Mouse (Mus musculus): ENCODE data around the gene Uhmk1. TPM values are rescaled to one million over a fixed set of nuclear protein-coding genes. Genes with fewer than 3 reads are reported as not detected.
A peak's percentile ranks its signal among the peaks of the same experiment; 100 is the strongest.

The Uhmk1 gene
- total and polyA plus RNA-seq, 2 experiments from 2014 or later: 2.6 to 10.4 TPM

DNA sequence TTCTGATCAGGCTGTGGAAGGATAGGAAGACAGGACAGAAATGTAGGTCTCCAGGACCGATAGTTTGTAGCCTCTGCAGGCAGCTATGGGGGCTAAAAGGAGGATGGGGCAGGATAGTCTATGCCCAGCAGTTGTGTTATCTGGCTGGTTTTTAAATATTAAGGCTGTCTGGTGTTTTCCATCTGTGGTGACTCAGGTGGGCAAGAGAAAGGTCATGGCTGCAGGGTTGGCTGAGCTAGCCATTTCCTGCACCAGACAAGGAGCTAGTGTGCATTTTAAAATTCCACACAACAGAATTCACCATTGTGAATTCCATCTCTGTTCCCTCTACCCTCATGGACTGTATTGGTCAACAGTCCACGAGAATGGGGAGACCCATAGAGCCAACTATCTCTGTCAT, 8.1 kb upstream of the Uhmk1 start:
- Histone ChIP-seq H3K27ac (ENCODE audit: low read depth) (no peak overlapping the region), H3K4me3 (ENCODE audit: low read depth, low read length) (no peak overlapping the region)
- WGBS: 65% methylated on average over 2 of the region's 2 CpGs

DNA sequence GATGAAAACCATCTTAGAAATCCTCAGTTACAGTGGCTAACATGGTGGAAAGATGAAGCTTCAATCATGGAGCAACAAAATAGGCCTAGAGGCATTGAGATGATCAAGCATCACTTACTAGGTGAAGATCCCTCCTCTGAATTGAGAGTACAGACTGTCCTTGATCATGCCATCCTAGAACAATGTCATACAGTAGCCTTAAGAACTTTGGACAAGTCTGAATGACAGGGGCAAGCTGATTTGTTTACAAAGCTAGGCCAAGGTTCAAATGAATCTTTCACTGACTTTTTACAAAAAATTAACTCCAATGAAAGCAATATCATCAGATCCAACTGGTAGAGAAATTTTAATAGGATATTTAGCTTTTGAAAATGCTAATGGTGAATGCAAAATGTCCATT, 5.2 kb upstream of the Uhmk1 start:
- Histone ChIP-seq H3K36me3 (replicated peaks; ENCODE audit: control insufficient read depth, insufficient read depth, low read length) (no peaks in the 10 kb centered on the region), H3K9me3 (replicated peaks; ENCODE audit: control insufficient read depth, low read length) (no peaks in the 10 kb centered on the region), H3K9ac (replicated peaks; ENCODE audit: low read depth, low read length) (no peak overlapping the region), H3K27me3 (ENCODE audit: control insufficient read depth, insufficient read depth, low read length) (peaks cover 11% of the 10 kb centered on the region; the same call in 1 of the 2 replicates), H3K27ac (ENCODE audit: low read depth) (no peak overlapping the region), H3K4me3 (ENCODE audit: low read depth, low read length) (no peak overlapping the region), H3K4me1 (ENCODE audit: control insufficient read depth, insufficient read depth) (no peaks in the 10 kb centered on the region), H3K4me2 (ENCODE audit: low read depth, low read length) (no peak overlapping the region)
- DNase-seq (ENCODE audit: low spot score) (no peak), ATAC-seq (ENCODE audit: insufficient read depth, low read depth) (no peak)
- TF ChIP-seq EP300 (IDR thresholded peaks at IDR 0.05; ENCODE audit: low read depth): no peak
- TF ChIP-seq CTCF (IDR thresholded peaks at IDR 0.05; ENCODE audit: low read depth): no peak

More for the DNA sequence above, 8.1 kb upstream of the Uhmk1 start:
- H3K9ac ChIP-seq (replicated peaks; ENCODE audit: low read depth, low read length): no peak overlapping the region
- H3K27me3 ChIP-seq (ENCODE audit: control insufficient read depth, insufficient read depth, low read length): 0 out of 2 replicates have a peak, but pooled peaks cover 3% of the 10 kb centered on the region
- no peak overlapping the region for H3K4me2 ChIP-seq (ENCODE audit: low read depth, low read length)
- no peaks in the 10 kb centered on the region for H3K4me1 ChIP-seq (ENCODE audit: control insufficient read depth, insufficient read depth)
- no peaks in the 10 kb centered on the region for H3K36me3 ChIP-seq (replicated peaks; ENCODE audit: control insufficient read depth, insufficient read depth, low read length)
- no peaks in the 10 kb centered on the region for H3K9me3 ChIP-seq (replicated peaks; ENCODE audit: control insufficient read depth, low read length)
- TF ChIP-seq CTCF (IDR thresholded peaks at IDR 0.05; ENCODE audit: low read depth) (no peak), EP300 (IDR thresholded peaks at IDR 0.05; ENCODE audit: low read depth) (no peak)
- DNase-seq (ENCODE audit: low spot score) (no peak), ATAC-seq (ENCODE audit: insufficient read depth, low read depth) (no peak)

DNA sequence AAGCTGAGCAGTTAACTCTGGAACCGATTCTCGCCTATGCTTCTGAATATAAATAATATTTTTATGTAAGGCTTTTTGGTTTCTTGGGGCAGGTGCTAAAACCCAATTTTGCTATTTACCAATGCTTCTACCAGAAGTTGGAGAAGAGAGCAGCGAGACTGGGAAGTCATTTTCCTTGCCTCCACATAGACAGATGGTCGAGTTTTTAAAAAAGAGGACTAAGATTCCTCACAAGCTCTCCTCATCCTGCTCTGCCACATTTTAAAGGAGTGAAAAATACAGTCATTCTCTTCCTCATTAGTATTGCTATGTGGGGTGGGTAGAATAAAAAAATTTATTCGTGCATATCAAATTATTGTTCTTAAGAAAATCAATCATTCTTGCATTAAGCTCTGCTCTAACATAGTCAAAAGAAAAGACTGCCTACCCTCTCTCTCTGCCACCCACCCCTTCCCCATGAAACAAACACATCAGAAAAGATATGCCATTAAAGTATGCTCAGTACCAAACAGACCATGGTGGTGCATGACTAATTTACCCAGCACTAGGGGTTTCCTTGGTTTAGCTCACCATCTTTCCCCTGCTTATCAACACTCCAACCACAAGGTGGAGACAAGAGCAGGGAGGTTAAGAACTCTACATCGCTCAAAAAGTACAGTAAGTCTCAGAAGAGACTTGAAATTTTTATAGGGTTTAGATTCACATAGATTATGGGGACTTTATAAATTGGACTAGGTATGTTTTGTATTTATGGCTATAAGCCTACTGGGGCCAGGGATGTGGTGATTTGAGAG, 3.1 kb upstream of the Uhmk1 start:
- no peak overlapping the region for H3K4me2 ChIP-seq (ENCODE audit: low read depth, low read length)
- H3K36me3 ChIP-seq (replicated peaks; ENCODE audit: control insufficient read depth, insufficient read depth, low read length): no peaks in the 10 kb centered on the region
- H3K27me3 ChIP-seq (ENCODE audit: control insufficient read depth, insufficient read depth, low read length): peaks cover 11% of the 10 kb centered on the region; the same call in 1 of the 2 replicates
- peaks cover 6% of the 10 kb centered on the region; the same call in 1 of the 2 replicates for H3K4me1 ChIP-seq (ENCODE audit: control insufficient read depth, insufficient read depth)
- no peak overlapping the region for H3K27ac ChIP-seq (ENCODE audit: low read depth)
- DNase-seq (ENCODE audit: low spot score) (peak; percentile 8), ATAC-seq (ENCODE audit: insufficient read depth, low read depth) (no peak)
- TF ChIP-seq EP300 (IDR thresholded peaks at IDR 0.05; ENCODE audit: low read depth) (no peak), CTCF (IDR thresholded peaks at IDR 0.05; ENCODE audit: low read depth) (peak; percentile 32)
- H3K4me3 ChIP-seq (ENCODE audit: low read depth, low read length): no peak overlapping the region
- H3K9me3 ChIP-seq (replicated peaks; ENCODE audit: control insufficient read depth, low read length): no peaks in the 10 kb centered on the region
- WGBS: 72% methylated on average over 6 of the region's 6 CpGs
- H3K9ac ChIP-seq (replicated peaks; ENCODE audit: low read depth, low read length): no peak overlapping the region

- Histone ChIP-seq H3K4me2 (ENCODE audit: low read depth, low read length) (peak overlapping the region; percentile 86), H3K4me3 (ENCODE audit: low read depth, low read length) (peak overlapping the region; percentile 79), H3K9me3 (replicated peaks; ENCODE audit: control insufficient read depth, low read length) (no peaks in the 10 kb centered on the region), H3K27ac (ENCODE audit: low read depth) (peak overlapping the region; percentile 90), H3K9ac (replicated peaks; ENCODE audit: low read depth, low read length) (no peak overlapping the region), H3K27me3 (ENCODE audit: control insufficient read depth, insufficient read depth, low read length) (peaks cover 8% of the 10 kb centered on the region; the same call in 1 of the 2 replicates), H3K4me1 (ENCODE audit: control insufficient read depth, insufficient read depth) (peaks cover 6% of the 10 kb centered on the region; the same call in 1 of the 2 replicates), H3K36me3 (replicated peaks; ENCODE audit: control insufficient read depth, insufficient read depth, low read length) (peaks cover 14% of the 10 kb centered on the region)
- WGBS: 70% methylated on average over 3 of the region's 3 CpGs
- TF ChIP-seq EP300 (IDR thresholded peaks at IDR 0.05; ENCODE audit: low read depth) (no peak), CTCF (IDR thresholded peaks at IDR 0.05; ENCODE audit: low read depth) (no peak)
- DNase-seq (ENCODE audit: low spot score) (no peak), ATAC-seq (ENCODE audit: insufficient read depth, low read depth) (no peak)
These were observed 393 bp upstream of the Uhmk1 start for GRCm38 (mm10) chr1:170215590-170215989.

DNA sequence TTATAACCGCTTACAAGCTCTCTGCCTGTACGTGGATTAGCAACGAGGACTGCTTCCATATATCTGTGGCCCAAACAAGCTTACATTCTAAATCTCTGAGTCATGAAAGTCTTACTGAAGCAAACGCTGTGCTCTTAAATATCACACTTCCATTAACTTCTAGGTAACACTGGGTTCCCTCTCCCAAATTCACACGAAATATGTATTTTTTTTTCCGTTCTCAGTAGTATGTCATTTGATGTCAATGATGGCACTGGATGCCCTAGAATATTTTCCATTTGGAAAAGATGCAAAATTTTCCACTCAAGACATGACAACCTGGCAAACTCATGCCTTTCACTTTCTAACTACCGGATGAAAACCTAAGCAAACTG, 827 bp downstream of the Uhmk1 start:
- H3K4me2 ChIP-seq (ENCODE audit: low read depth, low read length): peak overlapping the region; percentile 86
- TF ChIP-seq CTCF (IDR thresholded peaks at IDR 0.05; ENCODE audit: low read depth): no peak
- TF ChIP-seq EP300 (IDR thresholded peaks at IDR 0.05; ENCODE audit: low read depth): no peak
- 15% methylated on average over 7 of the region's 7 CpGs for WGBS
- H3K4me3 ChIP-seq (ENCODE audit: low read depth, low read length): peak overlapping the region; percentile 79
- peak overlapping the region; percentile 95 for H3K9ac ChIP-seq (replicated peaks; ENCODE audit: low read depth, low read length)
- peaks cover 6% of the 10 kb centered on the region; the same call in 1 of the 2 replicates for H3K4me1 ChIP-seq (ENCODE audit: control insufficient read depth, insufficient read depth)
- peaks cover 8% of the 10 kb centered on the region; the same call in 1 of the 2 replicates for H3K27me3 ChIP-seq (ENCODE audit: control insufficient read depth, insufficient read depth, low read length)
- ATAC-seq (ENCODE audit: insufficient read depth, low read depth): no peak
- DNase-seq (ENCODE audit: low spot score): no peak
- H3K27ac ChIP-seq (ENCODE audit: low read depth): peak overlapping the region; percentile 90
- peaks cover 20% of the 10 kb centered on the region for H3K36me3 ChIP-seq (replicated peaks; ENCODE audit: control insufficient read depth, insufficient read depth, low read length)
- no peaks in the 10 kb centered on the region for H3K9me3 ChIP-seq (replicated peaks; ENCODE audit: control insufficient read depth, low read length)
